Mouse (Mus musculus): Measurements from ENCODE around the gene Prkar2a. TPM values are rescaled to one million over a fixed set of nuclear protein-coding genes. Genes with fewer than 3 reads are reported as not detected.
A peak's percentile ranks its signal among the peaks of the same experiment; 100 is the strongest.
"Not testable (repeated sequence)": the region's sequence is repeated elsewhere in the genome, so short reads cannot be mapped to it uniquely, and the experiment has no call there.

Gene Prkar2a
- total RNA-seq (2015): 20.0 and 21.9 TPM in 2 replicates
- 17.4 and 29.2 TPM in 2 replicates for total RNA-seq (2017)

DNA sequence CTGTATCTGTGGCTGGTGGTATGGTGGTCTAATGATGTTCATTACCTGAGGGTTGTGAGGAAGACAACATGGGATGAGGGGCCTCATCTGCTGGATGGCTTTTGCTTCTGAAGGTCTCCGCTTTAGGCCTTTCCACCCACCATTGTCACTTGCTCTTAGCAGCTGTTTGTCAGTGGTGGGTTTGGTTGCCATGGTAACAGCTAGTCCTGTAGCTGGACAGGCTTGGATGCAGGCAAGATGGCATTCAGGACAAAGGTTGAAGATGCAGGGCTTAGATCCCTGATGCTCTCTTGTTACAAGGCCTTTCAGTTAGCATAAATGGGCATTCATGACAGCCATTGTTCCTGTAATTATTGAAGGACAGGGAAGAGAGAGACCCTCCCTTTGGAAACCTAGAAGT, at the start of gene Prkar2a:
Gene Prkar2a, plus strand, starts transcription at position 209 of the 400 bp plus-strand sequence.
- no peak for ATAC-seq (replicated peaks; ENCODE audit: poor library complexity)

- no peak for ATAC-seq (replicated peaks; ENCODE audit: poor library complexity)
These were observed 49.3 kb upstream of the Prkar2a start for GRCm38 (mm10) chr9:108639825-108640224.

DNA sequence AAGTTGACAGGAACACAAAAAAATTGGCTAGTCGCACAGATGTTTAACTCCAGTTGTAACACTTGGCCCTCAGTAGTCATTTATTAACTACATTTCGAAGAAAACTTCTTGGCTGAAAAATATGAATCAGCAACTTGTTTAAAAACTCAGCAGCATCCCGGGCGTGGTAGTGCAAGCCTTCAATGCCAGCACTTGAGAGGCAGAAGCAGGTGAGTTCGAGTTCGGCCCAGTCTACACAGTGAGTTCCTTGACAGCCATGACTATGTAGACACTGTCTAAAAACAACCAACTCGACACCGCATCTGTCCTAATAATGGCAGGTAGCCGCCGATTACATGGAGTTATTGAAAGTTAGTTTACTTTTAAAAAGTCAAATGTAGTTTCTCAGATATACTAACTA, 40.9 kb upstream of the Prkar2a start:
- ATAC-seq (replicated peaks; ENCODE audit: poor library complexity): no peak

GRCm38 (mm10) chr9:108648611-108649560, 40.2 kb upstream of the Prkar2a start, which contains the start of gene Arih2:
Arih2 (minus strand) TSS chr9:108649386.
- ATAC-seq (replicated peaks; ENCODE audit: poor library complexity): peak; percentile 94

DNA sequence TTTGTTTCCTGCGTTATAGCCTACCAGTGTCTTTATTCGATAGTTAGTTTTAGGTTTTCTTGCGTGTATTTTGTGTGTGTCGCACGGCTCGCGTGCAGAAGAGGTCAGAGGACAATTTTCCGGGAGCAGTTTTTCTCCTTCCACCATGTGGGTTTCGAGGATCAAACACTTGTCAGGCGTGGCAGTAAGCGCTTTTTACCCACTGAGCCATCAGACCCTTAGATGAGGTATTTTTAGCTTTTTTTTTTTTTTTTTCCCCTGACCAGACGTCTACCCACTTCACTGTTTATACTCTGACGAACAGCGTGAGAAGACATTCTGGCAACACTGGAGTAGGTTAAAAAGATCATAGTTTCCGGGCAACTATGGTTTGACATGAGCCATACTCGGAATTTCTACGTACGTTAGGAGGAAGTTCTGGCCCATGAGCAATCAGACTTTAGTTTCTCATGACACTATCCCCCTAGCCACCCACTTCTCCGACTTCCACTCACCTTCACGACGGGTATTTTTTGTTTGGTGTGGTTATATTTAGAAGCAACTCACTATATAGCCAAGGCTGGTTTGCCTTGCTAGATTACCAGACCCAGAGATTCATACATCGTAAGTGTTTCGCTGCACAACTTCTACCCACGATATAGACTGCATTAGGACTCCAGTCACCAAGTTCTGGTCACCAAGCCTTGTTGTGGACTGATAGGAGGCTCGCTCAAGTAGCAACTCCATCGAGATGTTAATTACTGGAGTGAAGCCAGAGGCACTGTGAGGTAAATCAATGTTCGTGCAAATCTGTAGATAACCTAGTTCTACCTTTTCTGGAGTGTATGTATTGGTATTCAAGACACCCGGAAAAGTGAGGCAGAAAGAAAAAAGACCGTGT, 39.3 kb upstream of the Prkar2a start:
- peak; percentile 23 for ATAC-seq (replicated peaks; ENCODE audit: poor library complexity)

GRCm38 (mm10) chr9:108654566-108655464, 34.3 kb upstream of the Prkar2a start:
- ATAC-seq (replicated peaks; ENCODE audit: poor library complexity): peak; percentile 48

GRCm38 (mm10) chr9:108655865-108656264, 33.2 kb upstream of the Prkar2a start:
- ATAC-seq (replicated peaks; ENCODE audit: poor library complexity): not testable (repeated sequence)

DNA sequence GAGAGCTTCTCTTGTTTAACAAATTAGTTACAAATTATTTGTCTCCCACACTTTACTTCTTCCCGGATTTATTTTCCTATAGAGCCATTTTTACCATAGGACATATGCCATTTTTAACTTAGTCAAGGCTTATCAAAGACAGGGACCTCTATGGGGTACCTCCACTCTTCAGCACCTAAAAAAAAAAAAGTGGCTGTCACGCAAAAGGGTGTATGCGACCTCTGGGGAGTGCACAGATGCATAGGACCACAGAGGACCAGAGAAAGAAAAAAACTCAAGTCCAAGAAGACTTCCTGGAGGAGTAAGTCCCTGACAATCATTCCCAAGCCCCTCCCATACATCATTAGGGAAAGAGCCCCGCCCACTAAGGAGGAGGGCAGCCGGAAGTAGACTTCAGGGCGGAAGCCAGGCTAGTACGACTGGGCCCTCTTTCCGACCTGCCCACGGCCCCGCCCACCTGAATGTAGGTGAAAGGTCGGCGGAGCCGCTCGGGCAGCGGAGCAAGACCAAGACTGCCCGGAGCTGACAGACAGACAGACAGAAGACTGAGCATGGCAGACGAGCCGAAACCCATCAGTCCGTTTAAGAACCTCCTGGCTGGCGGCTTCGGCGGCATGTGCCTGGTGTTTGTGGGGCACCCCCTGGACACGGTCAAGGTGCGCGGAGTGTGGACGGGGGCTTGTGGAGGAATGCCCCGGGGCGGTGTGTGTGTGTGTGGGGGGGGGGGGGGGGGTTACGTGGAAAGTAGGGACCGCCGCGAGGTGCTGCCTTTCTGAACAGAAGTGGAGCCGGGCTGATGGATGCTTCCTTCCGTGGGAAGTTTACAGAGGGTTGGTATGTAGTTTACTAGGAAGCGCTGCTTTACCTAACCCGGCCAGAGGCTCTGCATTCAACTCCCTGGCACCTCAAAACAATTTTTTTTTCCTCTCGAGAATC, 27.2 kb upstream of the Prkar2a start, which contains the start of gene Slc25a20:
Gene Slc25a20, plus strand, starts transcription at position 412 of the 936 bp plus-strand sequence.
- peak; percentile 99 for ATAC-seq (replicated peaks; ENCODE audit: poor library complexity)

GRCm38 (mm10) chr9:108662660-108663059, 26.5 kb upstream of the Prkar2a start:
- no peak for ATAC-seq (replicated peaks; ENCODE audit: poor library complexity)

DNA sequence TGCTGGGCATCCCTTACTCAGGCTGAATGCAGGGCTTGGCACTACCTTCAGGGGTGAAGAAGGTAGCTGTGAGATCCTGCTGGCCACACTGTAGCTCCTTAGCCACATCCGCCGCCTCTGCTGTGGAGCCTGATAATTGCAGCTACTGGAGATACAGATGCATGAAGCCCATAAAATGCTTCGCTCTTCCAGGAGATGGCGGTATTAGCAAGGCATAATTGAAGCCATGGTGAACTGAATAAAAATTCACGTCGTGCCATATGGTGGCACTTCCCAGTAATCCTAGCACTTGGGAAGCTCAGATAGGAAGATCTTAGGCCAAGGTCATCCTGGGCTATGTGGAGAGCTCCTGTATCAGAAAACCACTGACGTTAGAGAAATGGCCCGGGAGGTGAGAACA, 19.2 kb upstream of the Prkar2a start:
- ATAC-seq (replicated peaks; ENCODE audit: poor library complexity): peak; percentile 93

- peak; percentile 42; the same call in 1 of the 2 replicates for ATAC-seq (replicated peaks; ENCODE audit: poor library complexity)
These were observed 16.0 kb upstream of the Prkar2a start for GRCm38 (mm10) chr9:108673151-108673550.

- no peak for ATAC-seq (replicated peaks; ENCODE audit: poor library complexity)
These were observed 9.1 kb upstream of the Prkar2a start for GRCm38 (mm10) chr9:108680026-108680425.

GRCm38 (mm10) chr9:108686475-108686887, 2.6 kb upstream of the Prkar2a start:
- no peak for ATAC-seq (replicated peaks; ENCODE audit: poor library complexity)

GRCm38 (mm10) chr9:108687181-108687580, 1.9 kb upstream of the Prkar2a start:
- ATAC-seq (replicated peaks; ENCODE audit: poor library complexity): no peak

DNA sequence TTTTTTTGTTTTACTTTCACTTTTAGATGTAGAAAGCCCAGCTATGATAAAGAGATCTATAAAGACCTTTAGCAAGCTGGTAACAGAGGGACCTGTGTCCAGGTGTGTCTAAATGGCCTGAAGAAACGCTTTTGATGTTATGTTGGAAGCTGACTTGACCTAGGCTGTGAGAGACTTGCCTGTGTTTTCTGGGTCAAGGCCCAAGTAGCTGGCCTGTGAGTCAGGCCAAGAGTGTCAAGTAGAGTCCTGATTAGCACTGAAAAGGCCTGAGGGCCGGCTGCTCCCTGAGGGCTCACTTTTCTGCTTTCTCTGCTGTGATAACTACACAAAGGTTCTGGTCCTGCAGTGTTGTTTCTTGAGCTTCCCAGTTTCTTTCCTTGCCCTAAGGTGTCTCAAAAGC, 1.4 kb upstream of the Prkar2a start:
- ATAC-seq (replicated peaks; ENCODE audit: poor library complexity): no peak

DNA sequence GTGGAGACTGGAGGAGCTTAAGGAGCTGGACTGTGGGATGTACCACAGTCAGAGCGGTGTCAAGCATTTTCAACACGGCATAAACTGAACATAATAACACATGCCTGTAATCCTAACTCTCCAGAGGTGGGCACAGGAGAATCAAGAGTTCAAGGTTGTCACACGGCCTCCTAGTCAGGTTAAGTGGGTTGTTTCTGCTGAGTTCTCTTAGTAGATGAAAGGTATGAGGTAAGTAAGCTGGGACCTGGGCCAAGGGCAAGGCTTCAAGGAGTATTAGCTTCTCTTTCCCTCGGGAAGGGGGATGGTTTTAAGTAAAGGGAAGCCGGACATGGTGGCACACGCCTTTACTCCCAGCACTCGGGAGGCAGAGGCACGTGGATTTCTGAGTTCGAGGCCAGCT, 663 bp upstream of the Prkar2a start:
- ATAC-seq (replicated peaks; ENCODE audit: poor library complexity): no peak

- no peak for ATAC-seq (replicated peaks; ENCODE audit: poor library complexity)
These were observed 879 bp downstream of the Prkar2a start for GRCm38 (mm10) chr9:108689993-108690392.

- ATAC-seq (replicated peaks; ENCODE audit: poor library complexity): no peak
These were observed 1.8 kb downstream of the Prkar2a start for GRCm38 (mm10) chr9:108690914-108691313.

DNA sequence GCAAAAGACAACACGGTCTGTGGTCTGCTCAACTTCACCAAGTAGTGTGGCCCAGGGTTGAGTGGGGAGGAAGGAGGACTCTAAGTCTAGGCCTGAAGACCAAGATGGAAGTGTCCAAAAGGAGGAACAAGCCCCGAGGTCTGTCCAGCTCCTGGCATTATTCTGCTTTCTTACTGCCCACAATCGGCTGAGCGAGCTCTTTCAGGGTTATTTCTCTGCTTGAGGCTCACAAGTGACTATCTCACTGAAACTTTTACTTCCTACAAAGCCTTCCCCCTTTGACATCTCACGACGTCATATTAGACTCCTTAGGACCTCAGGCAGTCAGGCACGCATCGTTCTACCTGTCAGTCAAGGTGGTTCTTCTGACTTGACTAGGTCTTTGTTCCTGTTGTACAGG, 2.3 kb downstream of the Prkar2a start:
- ATAC-seq (replicated peaks; ENCODE audit: poor library complexity): peak; percentile 33

Measured in megakaryocyte progenitor cell, adult 5-6 weeks (primary cell).